14 mouse cellular contexts compared by ENCODE assay signal in the genomic region with DNA sequence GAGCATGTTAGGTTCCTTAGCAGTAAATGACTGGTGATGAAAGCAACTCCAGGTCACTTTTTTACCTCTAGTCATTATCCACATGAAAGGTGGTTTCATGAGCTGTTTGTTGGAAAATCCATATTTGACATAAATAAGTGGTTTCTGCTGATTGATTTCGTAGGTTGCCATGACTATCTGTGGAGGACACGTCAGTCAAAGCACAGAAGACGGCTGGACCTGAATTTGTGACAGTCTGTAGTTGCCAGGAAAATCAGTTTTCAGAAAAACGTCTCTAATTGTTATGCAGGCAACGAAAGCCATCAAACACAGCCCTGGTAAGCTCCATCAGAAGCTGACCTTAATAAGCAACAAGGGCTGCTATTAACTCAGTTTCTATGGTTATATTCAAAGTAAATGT.
"Had no signal": no experiment of that assay in that cellular context is flagged by ENCODE, and none has a peak within 500 bp of the region (broad histone marks: within the 10 kb centered on the region; RNA-seq: fewer than 3 reads in every experiment).

No protein-coding gene starts in this region.

- DNase-seq: kidney, adult 8-10 months; kidney, postnatal 25 days; lung, embryonic 14.5 days; lung, postnatal 10 days; lung, postnatal 4 days; right cerebral cortex, adult 18-20 months; thymus, postnatal 4 days had no signal

- H3K9me3 ChIP-seq: limb, embryonic 15.5 days; liver, embryonic 12.5 days; neural tube, embryonic 15.5 days had no signal

- H3K9ac ChIP-seq: limb, embryonic 15.5 days; liver, embryonic 12.5 days; lung, embryonic 14.5 days; neural tube, embryonic 15.5 days had no signal

- H3K27ac ChIP-seq: limb, embryonic 15.5 days; liver, embryonic 12.5 days; neural tube, embryonic 15.5 days; stomach, postnatal 0 days had no signal

- ATAC-seq: intestine, postnatal 0 days; liver, embryonic 12.5 days had no signal

- H3K4me2 ChIP-seq: limb, embryonic 15.5 days; liver, embryonic 12.5 days; lung, embryonic 14.5 days; neural tube, embryonic 15.5 days had no signal

- H3K27me3 ChIP-seq: limb, embryonic 15.5 days; liver, embryonic 12.5 days; neural tube, embryonic 15.5 days had no signal

- H3K4me3 ChIP-seq: left cerebral cortex, adult 2 months; limb, embryonic 15.5 days; liver, embryonic 12.5 days; myocyte; neural tube, embryonic 15.5 days had no signal

- H3K4me1 ChIP-seq: limb, embryonic 15.5 days; liver, embryonic 12.5 days; neural tube, embryonic 15.5 days had no signal

- H3K36me3 ChIP-seq: limb, embryonic 15.5 days; liver, embryonic 12.5 days; neural tube, embryonic 15.5 days had no signal
